Mouse (Mus musculus) left cerebral cortex, adult 2 months (tissue): Measurements from ENCODE around the gene Hist1h2af. TPM values are rescaled to one million over a fixed set of nuclear protein-coding genes. Genes with fewer than 3 reads are reported as not detected.
"Not testable (repeated sequence)": the region's sequence is repeated elsewhere in the genome, so short reads cannot be mapped to it uniquely, and the experiment has no call there.

ENCODE experiments used
- DNase-seq, 2 experiments: peaks; one replicate each; pipeline ENCODE4 v3.0.0; 2021 to 2022; ENCODE audit warnings: low spot score in 2 of 2, mixed read lengths in 1 of 2; ENCODE audit errors: extremely low spot score in 1 of 2
- H3K27ac ChIP-seq: fragments of 200-600 bp; 2 replicates; pipeline ENCODE4 v1.8.1; 2022
- H3K4me3 ChIP-seq: fragments of 200-600 bp; 2 replicates; pipeline ENCODE4 v1.8.1; 2022
- CTCF ChIP-seq: fragments of 200-600 bp; IDR thresholded peaks from 2 replicates; pipeline ENCODE4 v1.8.1; 2022; ENCODE audit warnings: antibody characterized with exemption, mild to moderate bottlenecking, moderate library complexity
- intact Hi-C: fragments of 180-260 bp; cut with DNase I; formaldehyde crosslinking; loops from one replicate; pipeline ENCODE4 v1.15.1; 2025
- total RNA-seq, 2 experiments: library from RNA; stranded (reverse); gene quantifications; 2 replicates each; pipeline ENCODE4 v1.2.3; 2021

Hist1h2af gene
- total RNA-seq, 2 experiments from 2014 or later: 2.4 to 4.4 TPM

- intact Hi-C loops: no loop called here
- H3K27ac ChIP-seq: no peak overlapping the region
- no peak overlapping the region for H3K4me3 ChIP-seq
- no peak for DNase-seq
- no peak for TF ChIP-seq CTCF
Observed at GRCm38 (mm10) chr13:23529005-23529404, 4.7 kb upstream of the Hist1h2af start.

GRCm38 (mm10) chr13:23529480-23530165 lies 4.1 kb upstream of the Hist1h2af start:
- intact Hi-C loops: loop anchor here (5.0 to 10.0 kb wide), 6 partner anchors 43 to 1817 kb away; partner anchors contain the start of genes Hist1h2ac, Hist1h2ad, Hist1h2ae and Hist1h2ag
- H3K4me3 ChIP-seq: peak overlapping the region; percentile 67
- no peak for TF ChIP-seq CTCF
- H3K27ac ChIP-seq: no peak overlapping the region
- DNase-seq: no peak

GRCm38 (mm10) chr13:23530181-23530900 lies 3.4 kb upstream of the Hist1h2af start:
- H3K4me3 ChIP-seq: peak overlapping the region; percentile 67
- peak overlapping the region; percentile 92 for H3K27ac ChIP-seq
- intact Hi-C loops: loop anchor here (5.0 to 10.0 kb wide), 6 partner anchors 42 to 1818 kb away; partner anchors contain the start of genes Hist1h2ac, Hist1h2ad, Hist1h2ae and Hist1h2ag
- TF ChIP-seq CTCF: no peak
- peak; percentile 72 to 73 for DNase-seq

GRCm38 (mm10) chr13:23530901-23531875 lies 2.5 kb upstream of the Hist1h2af start, which contains the start of gene Hist1h4h:
TSS of gene Hist1h4h (plus strand) at chr13:23531050.
- peak within 1 kb of the TSS; percentile 92 for H3K27ac ChIP-seq
- DNase-seq: peak; percentile 95 to 96
- peak within 1 kb of the TSS; percentile 67 for H3K4me3 ChIP-seq
- TF ChIP-seq CTCF: no peak
- intact Hi-C loops: loop anchor here (5.0 to 10.0 kb wide), 6 partner anchors 41 to 1819 kb away; partner anchors contain the start of genes Hist1h2ac, Hist1h2ad, Hist1h2ae and Hist1h2ag

GRCm38 (mm10) chr13:23532262-23533075 lies 1.2 kb upstream of the Hist1h2af start:
- intact Hi-C loops: loop anchor here (5.0 to 10.0 kb wide), 6 partner anchors 40 to 1820 kb away; partner anchors contain the start of genes Hist1h2ac, Hist1h2ad, Hist1h2ae and Hist1h2ag
- DNase-seq: no peak
- Histone ChIP-seq H3K4me3 (peak overlapping the region; percentile 67), H3K27ac (peak overlapping the region; percentile 92)
- TF ChIP-seq CTCF: no peak

GRCm38 (mm10) chr13:23534368-23535131 lies 844 bp downstream of the Hist1h2af start:
- Histone ChIP-seq H3K4me3 (peak overlapping the region; percentile 48), H3K27ac (no peak overlapping the region)
- DNase-seq: no peak
- intact Hi-C loops: loop anchor here (5.0 to 10.0 kb wide), 6 partner anchors 38 to 1822 kb away; partner anchors contain the start of genes Hist1h2ac, Hist1h2ad, Hist1h2ae and Hist1h2ag
- no peak for TF ChIP-seq CTCF

- H3K4me3 ChIP-seq: peak within 1 kb of the TSS; percentile 48
- H3K27ac ChIP-seq: not testable (repeated sequence)
- TF ChIP-seq CTCF: peak; percentile 4; the same call in 1 of the 2 replicates
- peak; percentile 86 to 87 for DNase-seq
- intact Hi-C loops: loop anchor here (10.0 kb wide), 1 partner anchor 1711 kb away; no protein-coding TSS in a partner anchor
Observed at GRCm38 (mm10) chr13:23535137-23536075, 1.7 kb downstream of the Hist1h2af start, which contains the start of gene Hist1h3g. TSS of gene Hist1h3g (plus strand) at chr13:23535422.

- no peak for TF ChIP-seq CTCF
- Histone ChIP-seq H3K4me3 (no peak overlapping the region), H3K27ac (no peak overlapping the region)
- intact Hi-C loops: loop anchor here (10.0 kb wide), 1 partner anchor 1711 kb away; no protein-coding TSS in a partner anchor
- no peak for DNase-seq
Observed at GRCm38 (mm10) chr13:23536076-23536822, 2.5 kb downstream of the Hist1h2af start.
